Mouse (Mus musculus): ENCODE results near the gene Gm45062.
A peak's percentile ranks its signal among the peaks of the same experiment; 100 is the strongest.

Gene Gm45062

DNA sequence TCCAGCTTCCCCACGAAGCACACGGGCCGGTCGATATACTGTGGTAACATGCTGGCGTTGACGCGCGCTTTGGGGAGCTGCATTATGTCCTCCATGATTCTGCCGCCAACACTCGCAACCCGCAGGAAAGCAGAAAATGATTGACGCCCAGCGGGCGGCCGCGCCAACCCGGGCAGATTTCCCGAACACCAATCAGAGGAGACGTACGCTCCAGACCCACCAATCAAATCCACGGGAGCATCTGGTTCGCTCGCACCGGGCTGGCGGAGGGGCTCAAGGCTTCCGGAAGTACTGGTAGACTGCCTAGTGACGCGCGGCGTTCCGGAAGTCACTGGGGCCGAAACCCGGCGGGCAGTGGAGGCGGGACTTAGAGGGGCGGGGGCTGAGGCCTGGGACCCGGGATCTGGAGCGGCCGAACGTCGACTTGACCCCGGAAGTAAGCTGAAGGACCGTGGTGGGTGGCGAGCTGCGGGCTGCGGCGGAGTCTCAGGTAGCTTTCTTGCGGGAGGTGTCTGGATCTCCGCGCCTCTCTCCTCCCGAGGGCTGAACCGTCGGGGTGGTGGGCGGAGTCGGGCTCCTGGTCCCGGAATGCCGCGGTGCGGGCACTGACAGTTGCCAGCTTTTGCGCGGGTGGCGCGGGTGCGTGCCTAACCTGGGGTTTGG lies at the start of gene Gm45062, which contains the start of the genes Rpa3 and Umad1:
TSS of gene Gm45062 (plus strand) at position 447 of the 663 bp plus-strand sequence.
TSS of gene Rpa3 (minus strand) at position 170 of the 663 bp plus-strand sequence.
TSS of gene Umad1 (plus strand) at position 285 of the 663 bp plus-strand sequence.
- peak; percentile 96 for DNase-seq

DNA sequence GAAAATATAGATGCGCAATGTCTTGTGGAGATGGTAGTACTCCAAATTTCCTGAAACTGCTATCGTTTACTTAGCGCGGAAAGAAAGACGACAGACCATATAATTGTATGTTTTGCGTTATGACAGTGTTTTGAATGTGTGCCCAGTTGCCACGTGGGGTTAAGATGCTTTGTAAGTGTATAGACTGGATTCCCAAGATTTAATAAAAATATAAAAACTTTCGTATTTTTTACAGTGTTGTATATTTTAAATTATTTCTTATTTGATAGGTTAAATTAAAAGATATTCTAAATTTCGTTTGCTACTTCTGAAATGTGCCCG lies 49.4 kb upstream of the Gm45062 start:
- DNase-seq = peak; percentile 18

DNA sequence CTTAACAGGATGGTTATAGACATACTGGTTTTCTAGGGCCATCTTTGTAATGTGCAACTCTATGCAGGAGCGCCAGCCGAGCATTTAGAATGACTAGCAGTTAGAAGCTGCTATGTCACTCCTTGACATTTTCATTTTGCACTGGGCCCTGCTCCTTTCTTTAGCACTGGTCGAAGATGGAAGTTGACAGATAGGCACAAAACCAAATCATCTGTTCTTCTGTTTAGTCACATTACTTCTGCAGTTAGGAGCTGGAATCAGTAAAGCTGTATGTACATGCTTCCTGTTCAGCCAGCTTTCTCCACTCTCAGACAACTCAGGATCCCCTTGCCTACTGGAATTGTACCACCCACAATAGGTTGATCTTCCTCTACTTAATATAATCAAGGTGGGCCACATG lies 48.6 kb upstream of the Gm45062 start:
- DNase-seq = no peak

DNA sequence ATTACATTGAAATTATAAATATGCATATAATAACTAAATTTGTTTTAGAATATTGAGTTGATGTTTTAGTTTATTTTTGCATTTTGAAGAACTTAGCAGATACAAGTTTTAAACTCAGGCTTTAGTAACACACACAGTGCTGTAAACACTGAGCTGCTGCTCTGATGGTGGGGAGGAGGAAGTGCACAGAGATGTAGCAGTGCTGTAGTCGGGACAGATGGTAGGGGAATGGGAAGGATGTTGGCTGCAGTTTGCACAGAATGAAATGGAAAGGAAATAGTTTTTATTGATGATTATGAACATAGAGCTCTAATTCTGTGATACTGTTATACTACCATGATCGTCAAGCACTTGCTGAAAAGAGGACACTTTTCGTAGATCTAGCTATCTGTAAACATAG lies 32.2 kb upstream of the Gm45062 start:
- DNase-seq = no peak

DNA sequence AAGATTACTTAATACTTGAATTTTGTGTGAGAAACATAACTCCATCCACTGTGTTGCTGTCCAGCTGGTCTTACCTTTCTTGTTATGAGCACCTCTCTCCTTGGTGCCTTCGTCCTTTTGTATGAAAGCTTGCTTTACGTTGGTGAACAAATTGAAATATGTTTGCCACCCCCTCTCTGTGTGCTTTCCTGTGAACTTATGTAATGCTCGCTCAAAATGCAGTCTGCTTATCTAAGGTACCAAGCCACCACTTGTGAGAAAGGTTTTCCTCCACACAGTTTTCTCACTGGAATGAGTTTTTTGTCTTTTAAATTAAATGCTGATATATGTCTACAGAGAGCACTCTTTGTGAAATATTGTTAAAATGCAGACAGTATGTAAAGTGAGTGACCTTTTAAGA lies 30.7 kb upstream of the Gm45062 start:
- no peak for DNase-seq

DNA sequence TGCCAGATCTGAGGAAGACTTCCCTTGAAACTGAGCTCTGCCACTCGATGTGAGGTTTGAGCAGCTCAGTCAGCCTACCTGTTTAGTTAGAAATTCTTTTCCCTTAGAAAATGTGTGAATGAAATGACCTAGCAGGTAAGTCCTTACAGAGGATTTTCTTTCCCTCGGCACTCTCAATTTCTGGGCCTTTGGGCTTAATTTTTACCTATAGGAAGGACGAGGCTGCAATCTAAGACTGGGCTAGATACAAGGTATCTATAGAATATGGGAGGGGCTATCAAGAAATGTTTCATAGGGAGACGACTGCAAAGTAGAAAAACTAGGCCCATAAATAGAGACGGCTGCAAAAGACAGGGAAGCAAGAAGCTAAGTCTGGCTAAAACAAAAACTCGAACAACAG lies 934 bp upstream of the Gm45062 start:
- no peak for DNase-seq

DNA sequence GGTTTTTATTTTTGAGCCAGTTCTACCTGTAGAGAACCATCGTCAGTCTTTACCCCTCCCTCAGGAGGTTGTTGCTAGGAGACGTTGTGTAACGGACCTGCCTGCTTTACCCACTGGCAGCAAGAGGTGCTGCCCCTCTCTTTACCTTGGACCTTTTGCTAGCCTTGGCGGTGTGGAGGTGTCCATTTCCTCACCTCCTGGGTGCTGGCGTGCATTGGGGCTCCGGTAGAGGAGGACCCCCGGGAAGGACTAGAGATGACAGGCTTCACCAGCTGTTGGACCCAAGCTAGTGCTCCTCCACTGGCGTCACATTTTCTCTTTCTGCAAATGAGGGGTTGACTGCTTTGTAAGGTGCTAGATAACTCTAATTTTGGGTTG lies 406 bp downstream of the Gm45062 start:
- DNase-seq = no peak

DNA sequence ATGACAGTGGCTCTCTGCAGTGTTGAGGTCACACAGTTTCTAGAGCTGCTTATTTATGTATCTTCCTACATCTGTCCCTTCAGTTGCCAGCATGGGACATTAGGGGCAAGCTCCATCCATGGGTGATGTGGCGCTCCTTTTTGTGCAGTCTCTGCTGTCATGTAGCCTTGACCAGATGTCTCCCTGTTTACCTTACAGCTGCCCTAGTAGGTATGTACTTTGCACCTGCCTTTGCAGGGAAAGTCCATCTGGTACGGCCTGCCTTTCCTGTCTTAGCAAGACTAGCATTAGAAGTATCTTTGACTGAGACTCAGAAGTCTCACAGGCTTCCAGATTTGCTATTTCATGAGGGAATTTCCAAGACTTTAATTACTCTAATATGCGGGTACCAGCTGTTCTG lies 11.8 kb downstream of the Gm45062 start:
- DNase-seq = no peak

DNA sequence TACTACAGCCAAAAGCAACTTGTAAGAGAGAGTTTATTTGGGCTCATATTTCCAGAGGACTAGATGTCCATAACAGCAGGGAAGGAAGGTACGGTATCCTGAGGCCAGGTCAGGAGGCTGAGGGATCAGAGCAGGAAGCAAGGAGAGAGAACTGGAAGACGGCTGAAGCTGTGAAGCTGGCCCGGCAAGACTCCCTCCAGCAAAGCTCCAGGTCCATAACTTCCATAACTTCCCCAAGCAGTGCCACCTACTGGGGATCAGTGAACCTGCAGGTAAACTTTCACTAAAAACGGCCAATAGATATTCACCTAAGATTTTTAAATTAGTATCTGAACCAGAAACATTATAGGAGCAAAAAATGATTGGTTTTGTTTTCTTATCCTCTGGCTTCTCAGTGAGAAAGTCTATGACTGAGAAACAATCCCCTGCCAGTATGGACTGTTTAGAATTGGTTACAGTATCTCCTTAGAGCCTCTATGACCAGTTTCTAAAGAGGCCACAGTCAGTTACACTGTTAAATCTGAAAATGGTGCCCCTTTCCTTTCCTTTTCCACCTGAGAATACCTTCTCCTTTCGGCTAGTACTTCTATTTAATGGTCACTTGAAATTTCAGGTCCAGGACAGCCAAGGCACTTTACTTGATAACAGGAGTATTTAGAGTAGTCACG lies 15.3 kb downstream of the Gm45062 start:
- DNase-seq = peak; percentile 64

DNA sequence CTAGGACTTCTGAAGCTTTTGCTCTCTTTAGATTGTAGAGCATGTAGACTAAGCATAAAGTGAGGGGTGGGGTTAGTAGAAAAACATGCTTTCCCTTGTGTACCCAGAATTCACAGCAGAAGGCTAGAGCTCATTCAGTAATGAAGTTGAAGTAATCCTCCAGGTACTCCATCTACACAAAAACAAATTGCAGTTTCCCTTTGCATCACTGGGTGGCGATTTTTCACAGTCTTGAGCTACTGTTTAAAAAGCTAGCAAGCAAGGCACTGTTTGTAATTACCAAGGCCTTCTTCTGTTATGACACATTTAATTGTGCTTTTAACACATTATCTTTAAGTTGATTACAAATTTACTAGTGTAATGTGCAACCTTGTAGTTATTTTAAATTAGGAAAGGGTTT lies 15.8 kb downstream of the Gm45062 start:
- peak; percentile 76 for DNase-seq

DNA sequence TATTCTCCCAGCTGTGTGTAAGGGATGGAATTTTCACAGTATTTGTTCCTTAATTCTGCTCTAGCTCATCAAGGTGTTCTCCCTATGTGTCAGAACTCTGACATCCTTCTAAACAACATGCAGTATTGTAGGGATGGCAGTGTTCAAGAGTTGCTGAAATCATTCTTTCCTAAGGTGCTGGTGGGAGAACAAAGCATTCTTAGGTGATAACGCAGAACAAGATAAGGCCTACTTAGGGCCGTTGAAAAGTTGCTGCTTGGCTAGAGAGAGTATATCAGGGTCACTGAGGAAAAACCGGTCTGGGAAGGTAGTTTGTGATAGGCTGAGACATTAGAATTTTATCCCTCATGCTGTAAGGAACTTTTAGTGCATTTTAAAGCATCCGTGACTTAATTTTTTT lies 17.2 kb downstream of the Gm45062 start:
- DNase-seq = no peak

DNA sequence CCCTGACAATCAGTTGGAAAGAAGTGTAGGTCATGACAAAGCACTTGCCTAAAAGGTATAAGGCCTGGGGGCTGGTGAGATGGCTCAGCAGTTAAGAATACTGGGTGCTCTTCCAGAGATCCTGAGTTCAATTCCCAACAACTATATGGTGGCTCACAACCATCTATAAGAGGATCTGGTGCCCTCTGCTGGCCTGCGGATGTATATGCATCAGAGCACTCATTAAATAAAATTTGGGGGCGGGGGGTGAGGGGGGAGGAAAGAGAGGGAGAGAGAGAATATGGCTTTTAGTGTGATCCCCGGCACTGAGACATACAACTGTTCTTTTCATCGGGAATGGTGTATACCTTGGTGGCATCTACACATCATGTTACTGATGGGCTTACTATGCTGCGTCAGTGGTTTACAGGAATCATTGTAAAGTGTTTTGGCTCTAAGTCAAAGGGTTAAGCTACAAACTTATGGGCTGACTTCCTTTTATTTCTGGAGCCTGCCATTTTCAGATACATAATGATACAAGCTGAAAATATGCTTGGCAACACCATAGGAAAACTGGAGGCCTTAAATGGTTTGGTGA lies 19.3 kb downstream of the Gm45062 start:
- DNase-seq = no peak

DNA sequence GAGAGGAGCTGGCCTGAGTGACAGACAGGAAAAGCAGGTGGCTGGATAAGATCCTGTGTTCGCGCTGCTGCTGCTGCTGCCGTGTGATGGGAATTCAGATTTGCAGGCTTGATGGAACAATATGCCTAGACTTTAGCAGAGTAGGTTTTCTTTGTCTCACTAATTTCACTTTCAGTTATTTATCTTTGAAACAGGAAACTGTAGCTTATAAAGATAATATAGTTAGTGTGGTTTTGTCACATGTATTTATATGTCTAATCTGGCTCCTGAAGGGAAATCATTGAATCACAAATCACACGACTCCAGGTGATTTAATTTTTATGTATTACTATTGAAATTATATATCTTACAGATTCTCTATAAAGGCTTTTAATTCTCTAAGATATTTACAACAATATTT lies 24.0 kb downstream of the Gm45062 start:
- DNase-seq = no peak

DNA sequence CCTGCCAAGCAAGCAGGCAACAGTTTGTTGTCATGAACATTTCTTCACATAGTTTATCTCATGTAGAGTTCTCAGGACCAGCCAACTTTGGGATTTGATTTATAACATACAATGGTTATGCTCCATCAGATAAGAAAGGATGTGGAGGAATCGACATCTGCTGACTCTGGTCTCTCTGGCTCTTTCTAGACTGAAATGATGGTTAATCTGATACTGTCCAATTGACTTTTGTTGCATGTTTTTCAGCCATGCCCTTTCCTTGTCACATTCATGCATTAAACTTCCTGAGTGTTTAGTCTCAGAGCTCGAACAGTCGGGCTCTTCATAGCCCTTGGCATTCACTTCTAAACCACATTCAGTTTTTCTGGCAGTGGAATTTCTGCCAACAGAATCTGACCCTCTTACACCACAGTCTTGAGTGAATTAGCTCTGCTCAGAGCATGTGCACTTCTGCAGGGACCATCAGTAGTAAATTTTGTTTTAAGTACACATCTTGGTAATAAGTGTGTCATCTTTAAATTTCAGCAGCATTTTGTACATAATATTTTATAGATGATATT lies 26.2 kb downstream of the Gm45062 start:
- DNase-seq = no peak

DNA sequence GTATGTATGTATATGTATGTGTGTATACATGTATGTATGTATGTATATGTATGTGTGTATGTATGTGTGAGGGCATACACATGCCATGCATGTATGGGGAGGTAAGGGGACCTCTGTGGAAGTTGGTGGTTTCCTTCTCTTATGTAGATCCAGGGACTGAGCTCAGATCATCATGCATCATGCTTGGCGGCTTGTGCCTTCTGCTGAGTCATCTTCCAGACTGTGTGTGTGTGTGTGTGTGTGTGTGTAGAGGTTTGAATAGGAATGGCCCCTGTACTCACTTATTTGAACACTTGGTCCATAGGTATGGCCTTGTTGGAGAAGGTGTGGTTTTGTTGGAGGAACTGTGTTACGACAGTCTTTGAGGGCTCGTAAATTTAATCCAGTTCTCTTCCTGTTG lies 26.9 kb downstream of the Gm45062 start:
- DNase-seq = no peak

DNA sequence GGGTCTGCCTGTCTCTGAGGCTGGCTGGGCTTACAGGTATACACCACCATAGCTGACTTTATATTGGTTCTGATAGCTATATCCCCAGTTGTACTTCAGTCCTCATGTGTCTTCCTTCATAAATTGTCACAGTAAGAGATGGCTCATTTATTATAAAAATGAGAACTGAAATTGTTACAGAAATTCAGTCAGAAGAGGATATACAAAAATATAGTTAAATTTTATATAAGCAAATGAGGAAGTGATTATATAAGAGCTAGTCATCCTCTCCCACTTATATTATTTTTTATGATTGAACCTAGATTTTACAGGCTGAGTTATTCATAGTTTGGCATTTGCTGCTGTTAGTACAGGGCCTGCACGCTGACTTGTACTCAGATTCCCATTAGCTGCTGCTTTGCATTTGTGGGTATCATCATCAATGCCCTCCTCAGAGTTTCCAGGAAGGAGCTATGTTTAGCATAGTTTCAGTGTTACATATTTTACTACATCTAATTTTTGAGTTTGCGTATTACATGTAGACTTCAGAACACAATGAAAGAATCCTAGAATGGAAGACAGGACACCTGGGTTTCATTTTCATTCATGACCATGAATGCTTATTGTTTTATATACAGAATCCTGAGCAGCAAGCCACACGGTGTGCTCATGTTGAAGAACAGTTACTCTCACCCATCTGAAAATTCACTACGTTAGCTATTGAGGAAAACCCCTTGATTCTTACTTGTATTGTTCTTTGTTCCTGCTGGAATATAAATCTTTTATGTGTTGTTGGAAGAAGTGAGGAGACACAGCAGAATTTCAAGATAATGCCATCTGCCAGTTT lies 29.7 kb downstream of the Gm45062 start:
- DNase-seq = no peak

DNA sequence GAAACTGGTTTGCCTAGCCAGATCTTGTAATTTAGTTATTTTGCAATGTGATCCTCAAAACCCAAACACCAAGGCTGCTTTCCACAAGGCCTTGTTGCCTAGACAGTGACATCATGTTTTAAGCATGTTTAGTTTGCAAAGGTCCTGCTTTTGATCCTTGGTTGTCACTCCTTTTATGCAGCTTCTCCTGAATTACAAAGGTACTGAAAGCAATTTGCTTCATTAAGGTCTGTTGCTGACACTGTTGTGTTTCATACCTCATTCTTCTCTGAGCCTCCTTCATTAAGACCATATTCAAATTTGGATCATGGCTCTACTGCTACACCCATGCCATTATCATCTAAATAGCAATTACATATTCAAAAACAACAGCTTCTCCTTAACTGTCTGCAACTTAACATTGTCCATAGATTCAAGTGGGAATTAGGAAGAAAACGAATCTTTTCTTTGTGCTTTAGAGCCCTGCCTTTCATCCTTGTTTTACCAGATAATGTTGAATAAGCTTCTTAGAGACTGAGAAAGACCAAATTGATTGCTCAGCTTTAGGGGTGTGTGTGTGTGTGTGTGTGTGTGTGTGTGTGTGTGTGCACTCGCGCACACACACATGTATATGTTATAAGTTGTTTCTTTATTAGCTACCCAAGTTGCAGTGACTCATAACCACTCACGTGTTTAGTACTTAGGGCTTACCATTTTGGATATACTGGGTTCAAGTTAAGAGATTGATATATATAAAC lies 35.0 kb downstream of the Gm45062 start:
- no peak for DNase-seq

DNA sequence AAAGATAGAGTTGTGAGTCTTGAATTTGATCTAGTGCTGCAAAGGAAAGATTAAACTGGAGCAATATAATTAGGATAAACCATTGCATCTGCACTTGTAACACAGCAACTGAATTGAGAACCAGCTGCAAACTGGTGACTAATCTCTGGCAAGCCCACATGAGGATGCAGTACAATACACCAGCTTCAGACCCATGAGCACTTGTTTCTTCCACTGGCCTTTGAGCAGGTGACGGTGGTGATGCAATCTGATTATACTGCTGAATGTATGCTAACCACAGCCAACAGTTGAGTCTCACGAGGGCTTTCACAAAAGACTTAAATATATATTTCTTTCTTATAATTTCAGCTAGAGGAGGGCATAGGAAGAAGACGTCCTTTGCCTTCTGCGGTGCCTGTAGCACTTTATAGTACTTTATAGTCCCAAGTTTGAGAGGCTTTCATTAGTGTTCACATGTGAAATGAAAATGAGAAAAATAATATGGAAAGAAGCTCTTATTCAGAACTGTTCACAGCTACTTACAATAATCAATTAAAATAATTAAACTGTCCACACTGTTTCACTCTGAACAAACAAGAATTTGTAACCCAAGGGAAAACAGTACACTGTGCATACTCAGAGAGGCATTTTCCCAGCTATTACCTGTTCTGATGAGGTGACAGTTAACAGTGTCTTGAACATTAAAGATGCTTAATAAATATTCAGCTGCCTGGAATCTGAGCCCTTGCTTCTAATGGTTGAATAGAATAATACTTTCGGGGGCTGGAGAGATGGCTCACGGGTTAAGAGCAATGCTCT lies 40.0 kb downstream of the Gm45062 start:
- DNase-seq = no peak

DNA sequence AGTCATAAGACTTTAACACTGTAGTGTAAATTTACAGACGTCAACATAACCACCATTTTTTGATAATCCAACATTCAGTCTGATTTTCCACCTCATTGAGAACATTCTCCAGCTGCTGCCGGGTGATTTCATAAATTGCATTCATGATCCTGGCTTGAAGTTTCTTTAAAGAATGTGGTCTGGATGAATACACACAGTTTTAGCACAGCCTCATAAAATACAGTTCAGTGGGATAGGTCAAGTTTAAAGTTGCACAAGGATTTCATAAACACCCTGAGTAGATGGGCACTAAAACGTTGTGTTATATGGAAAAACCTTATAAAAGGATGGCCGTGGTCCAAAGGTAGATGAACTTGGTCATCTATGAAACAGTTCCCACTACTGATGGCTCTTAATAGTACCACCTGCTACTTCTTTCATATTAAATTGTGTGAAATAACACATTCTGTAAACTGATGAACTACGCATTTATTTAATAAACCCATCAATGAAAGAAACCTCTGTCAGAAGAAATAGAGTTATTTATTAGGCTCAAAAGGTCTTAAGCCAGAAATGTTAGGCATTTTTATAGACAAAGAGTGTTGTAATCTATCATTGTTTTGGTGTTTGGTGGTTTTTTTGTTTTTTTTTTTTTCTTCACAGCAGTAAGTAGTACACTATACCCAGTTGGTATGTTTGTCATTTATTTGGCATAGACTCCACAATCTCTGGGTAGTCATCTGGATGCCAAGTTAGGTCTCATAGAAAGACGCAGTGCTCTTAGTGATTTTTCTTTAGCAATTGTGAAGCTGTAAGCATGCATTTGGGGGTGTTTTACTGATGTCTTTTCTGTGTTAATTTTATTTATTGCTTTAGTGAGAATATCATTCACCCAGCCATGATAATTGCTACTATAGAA lies 48.9 kb downstream of the Gm45062 start:
- no peak for DNase-seq

DNA sequence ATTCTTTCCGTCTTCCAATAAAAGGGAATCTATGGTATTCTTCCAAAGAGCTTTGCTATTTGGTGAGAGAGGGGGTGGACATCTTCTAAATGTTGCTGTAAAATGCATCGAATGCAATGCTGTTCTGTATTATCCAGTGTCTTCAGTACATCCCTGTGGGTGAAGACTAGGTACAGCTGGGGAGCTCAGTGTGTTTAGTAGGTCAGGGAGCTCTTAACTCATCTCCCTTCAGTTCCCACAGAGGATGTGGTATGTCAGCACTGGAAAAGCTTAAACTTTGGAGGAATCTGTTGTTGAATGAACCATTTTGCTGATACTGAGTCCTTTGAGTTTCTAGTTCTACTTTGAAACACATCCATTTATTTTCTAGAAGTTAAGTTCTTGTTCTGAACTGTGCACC lies 53.3 kb downstream of the Gm45062 start:
- DNase-seq = no peak

DNA sequence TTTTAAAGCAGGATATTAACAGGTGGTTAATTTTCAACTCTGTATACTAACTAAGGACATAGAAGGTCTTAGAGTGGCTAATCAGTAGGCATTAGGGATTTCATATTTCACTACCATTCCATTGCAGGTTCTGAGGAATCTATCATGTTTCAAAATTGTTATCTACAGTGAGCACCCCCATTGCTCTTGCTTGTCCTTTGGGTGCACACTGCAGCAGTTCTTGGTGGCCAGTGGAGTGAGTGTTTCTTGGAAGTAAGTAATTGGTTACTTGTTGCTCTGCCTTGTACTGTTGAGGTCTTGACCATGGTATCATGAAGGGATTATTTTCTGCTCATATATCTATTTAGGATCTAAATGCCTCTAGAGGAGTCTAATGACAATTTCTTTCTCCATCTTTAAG lies 57.0 kb downstream of the Gm45062 start:
- no peak for DNase-seq

All from lung, postnatal 14 days (tissue).